Mouse (Mus musculus) myocyte (in vitro differentiated cells): ENCODE results near the gene Pten.

Experiments
- POLR2A ChIP-seq: IDR thresholded peaks from one replicate; pipeline ENCODE4 v1.6.1; 2011; ENCODE audit warnings: low read depth, mild to moderate bottlenecking, control low read depth, moderate library complexity; ENCODE audit not compliant: insufficient read length
- TCF12 ChIP-seq: IDR thresholded peaks from one replicate; pipeline ENCODE4 v1.6.1; 2011; ENCODE audit warnings: mild to moderate bottlenecking, control low read depth; ENCODE audit not compliant: poor library complexity, insufficient read depth, severe bottlenecking
- USF1 ChIP-seq: IDR thresholded peaks from one replicate; pipeline ENCODE4 v1.6.1; 2011; ENCODE audit warnings: low read depth, mild to moderate bottlenecking, control low read depth, moderate library complexity

DNA sequence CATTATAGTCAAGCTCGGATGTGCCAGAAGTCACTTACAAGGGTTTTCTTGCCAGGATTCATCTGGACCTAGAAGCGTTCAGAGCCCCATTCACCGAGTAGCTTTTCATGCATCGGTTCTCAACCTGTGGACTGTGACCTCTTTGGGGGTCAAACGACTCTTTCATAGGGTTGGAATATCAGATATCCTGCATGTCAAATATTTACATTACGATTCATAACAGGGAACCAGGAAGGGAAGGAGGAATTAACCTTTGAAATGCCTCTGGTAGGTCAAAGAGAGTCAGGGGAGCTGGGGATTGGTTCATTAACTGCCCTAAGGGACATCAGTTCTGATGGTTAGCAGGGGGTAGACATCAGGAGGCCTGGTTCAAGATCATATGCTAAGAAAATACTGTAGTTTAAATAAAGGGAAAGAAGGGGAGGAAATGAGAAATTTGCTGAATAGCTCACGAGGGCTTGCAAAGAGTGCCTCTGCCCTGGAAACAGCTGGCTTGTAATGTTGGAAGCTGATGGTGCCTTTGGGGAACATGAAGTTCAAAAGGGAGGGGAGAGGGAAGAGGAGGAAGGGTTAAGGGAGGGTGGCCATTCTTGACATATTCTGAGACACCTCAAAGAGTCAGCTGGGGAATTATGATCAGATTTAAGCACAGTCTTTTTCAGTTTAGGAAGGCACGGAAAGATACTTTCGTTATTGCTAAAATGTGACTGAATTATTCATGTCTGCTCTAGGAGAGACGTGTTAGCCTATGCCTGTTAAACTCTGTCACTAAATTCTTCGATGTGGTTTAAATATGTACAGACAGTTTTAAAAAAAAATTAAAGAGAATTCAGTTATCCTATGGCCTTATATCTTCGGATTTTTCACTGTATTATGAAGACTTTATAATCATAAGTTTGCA, 104.6 kb downstream of the Pten start:
- no peak for TF ChIP-seq TCF12
- TF ChIP-seq POLR2A = no peak
- TF ChIP-seq USF1 = no peak
